Mouse (Mus musculus) liver, adult 10 weeks (tissue): ENCODE data around the gene Large1. TPM values are rescaled to one million over a fixed set of nuclear protein-coding genes. Genes with fewer than 3 reads are reported as not detected.

Experiments
- polyA plus RNA-seq: library from polyadenylated mRNA; stranded (reverse); fragments of 350-450 nt; fragmentation: Illumina TruSeq; extraction: RNeasy Lipid Tissue Mini Kit (QIAGEN cat#74804); gene quantifications from one replicate; pipeline ENCODE4 v1.2.3, GENCODE M21; 2014; ENCODE audit warnings: low read depth, low replicate concordance

The Large1 gene
- 3.4 TPM for polyA plus RNA-seq

GRCm38 (mm10) chr8:73353108-73353793 lies at the start of gene Large1:
Large1 (minus strand) TSS chr8:73353540.

